Mouse (Mus musculus): ENCODE measurements around the gene Abcg1. TPM values are rescaled to one million over a fixed set of nuclear protein-coding genes. Genes with fewer than 3 reads are reported as not detected.

Abcg1 gene
- total and polyA plus RNA-seq, 2 experiments from 2014 or later: 16.1 to 24.2 TPM

GRCm38 (mm10) chr17:31071421-31072301 lies 14.2 kb downstream of the Abcg1 start:
- H3K36me3 ChIP-seq (ENCODE audit: insufficient read depth): peaks cover 11% of the 10 kb centered on the region
- TF ChIP-seq CTCF (IDR thresholded peaks at IDR 0.05; ENCODE audit: low read depth): no peak
- 36% methylated on average over 18 of the region's 18 CpGs for WGBS

DNA sequence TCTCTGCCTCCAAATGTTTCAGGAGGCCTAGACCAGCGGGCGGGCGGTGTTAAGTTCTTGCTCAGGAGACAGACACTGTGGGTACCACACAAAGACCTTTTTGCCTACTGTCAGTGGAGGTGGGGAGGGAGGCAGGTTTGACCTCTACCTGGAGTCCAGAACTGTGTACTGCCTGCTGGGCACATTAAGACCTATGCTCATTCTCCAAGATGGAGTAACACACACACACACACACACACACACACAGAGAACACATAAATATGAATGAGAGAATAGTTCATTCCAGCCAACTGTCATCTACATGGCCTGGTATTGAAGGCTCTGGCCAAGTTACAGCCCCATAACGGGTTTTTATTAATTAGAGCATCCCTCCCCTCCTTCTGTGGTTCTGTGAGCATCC lies 15.4 kb downstream of the Abcg1 start:
- peak overlapping the region; percentile 33; the same call in 1 of the 2 replicates for H3K9ac ChIP-seq
- no peak for ATAC-seq
- WGBS: 45% methylated on average over 4 of the region's 4 CpGs
- no peak for DNase-seq
- peaks cover 31% of the 10 kb centered on the region for H3K4me1 ChIP-seq (ENCODE audit: insufficient read depth)
- no peak for TF ChIP-seq CTCF (IDR thresholded peaks at IDR 0.05; ENCODE audit: low read depth)
- H3K27ac ChIP-seq (ENCODE audit: low read depth, low read length): peak overlapping the region; percentile 73
- peak overlapping the region; percentile 30 for H3K4me3 ChIP-seq (ENCODE audit: low read depth, low read length)
- peak overlapping the region; percentile 56 for H3K4me2 ChIP-seq (ENCODE audit: low read depth)
- H3K36me3 ChIP-seq (ENCODE audit: insufficient read depth): 0 out of 2 replicates have a peak, but pooled peaks cover 2% of the 10 kb centered on the region
- H3K27me3 ChIP-seq (ENCODE audit: insufficient read depth, low read length): no peaks in the 10 kb centered on the region
- H3K9me3 ChIP-seq (ENCODE audit: low read length): no peaks in the 10 kb centered on the region

More at GRCm38 (mm10) chr17:31071421-31072301, 14.2 kb downstream of the Abcg1 start:
- ATAC-seq: no peak
- Histone ChIP-seq H3K27ac (ENCODE audit: low read depth, low read length) (peak overlapping the region; percentile 42; the same call in 1 of the 2 replicates), H3K9me3 (ENCODE audit: low read length) (no peaks in the 10 kb centered on the region), H3K27me3 (ENCODE audit: insufficient read depth, low read length) (no peaks in the 10 kb centered on the region), H3K9ac (no peak overlapping the region), H3K4me1 (ENCODE audit: insufficient read depth) (peaks cover 31% of the 10 kb centered on the region), H3K4me3 (ENCODE audit: low read depth, low read length) (no peak overlapping the region), H3K4me2 (ENCODE audit: low read depth) (no peak overlapping the region)
- no peak for DNase-seq

DNA sequence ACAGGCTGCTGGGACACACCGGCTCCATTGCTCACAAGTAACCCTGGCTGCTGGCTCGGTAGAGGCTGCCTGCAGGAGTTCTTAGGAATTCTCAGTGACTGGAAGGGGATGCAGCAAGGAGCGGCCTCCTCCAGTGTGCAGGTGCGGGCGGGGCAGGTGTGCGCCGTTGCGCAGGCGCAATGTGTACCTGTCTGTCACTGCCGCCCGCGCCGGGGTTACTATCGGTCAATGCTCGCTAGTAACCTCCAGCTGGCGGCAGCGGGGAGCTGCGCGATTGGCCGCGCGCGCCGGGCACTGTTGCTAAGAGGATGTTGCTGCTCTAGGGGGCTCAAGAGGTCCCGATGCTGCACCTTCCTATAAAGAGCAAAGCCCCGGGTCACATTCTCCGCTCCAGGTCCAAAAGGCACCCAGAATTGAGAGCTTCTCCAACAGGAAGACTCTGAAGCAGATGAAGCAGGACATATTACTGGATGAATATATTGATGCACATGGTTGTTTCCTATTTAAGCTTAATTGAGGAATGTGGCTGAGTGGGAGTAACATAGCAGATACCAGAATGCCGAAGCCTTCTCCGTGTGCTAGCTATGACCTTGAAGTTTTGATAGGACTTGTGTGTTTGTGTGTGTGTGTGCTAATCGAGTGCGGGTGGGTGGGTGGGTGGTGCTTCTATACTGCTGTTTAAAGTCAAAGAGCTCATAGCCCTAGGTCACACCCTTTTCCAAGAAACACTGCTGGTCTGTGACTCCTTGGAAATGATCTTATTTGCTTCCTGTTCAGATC lies 16.0 kb downstream of the Abcg1 start:
- Histone ChIP-seq H3K27me3 (ENCODE audit: insufficient read depth, low read length) (no peaks in the 10 kb centered on the region), H3K4me3 (ENCODE audit: low read depth, low read length) (peak overlapping the region; percentile 30), H3K9ac (peak overlapping the region; percentile 33), H3K36me3 (ENCODE audit: insufficient read depth) (no peaks in the 10 kb centered on the region), H3K9me3 (ENCODE audit: low read length) (no peaks in the 10 kb centered on the region), H3K27ac (ENCODE audit: low read depth, low read length) (peak overlapping the region; percentile 73), H3K4me2 (ENCODE audit: low read depth) (peak overlapping the region; percentile 56), H3K4me1 (ENCODE audit: insufficient read depth) (peaks cover 31% of the 10 kb centered on the region)
- 3% methylated on average over 31 of the region's 31 CpGs for WGBS
- DNase-seq: peak; percentile 89
- TF ChIP-seq CTCF (IDR thresholded peaks at IDR 0.05; ENCODE audit: low read depth): no peak
- peak; percentile 92 for ATAC-seq

DNA sequence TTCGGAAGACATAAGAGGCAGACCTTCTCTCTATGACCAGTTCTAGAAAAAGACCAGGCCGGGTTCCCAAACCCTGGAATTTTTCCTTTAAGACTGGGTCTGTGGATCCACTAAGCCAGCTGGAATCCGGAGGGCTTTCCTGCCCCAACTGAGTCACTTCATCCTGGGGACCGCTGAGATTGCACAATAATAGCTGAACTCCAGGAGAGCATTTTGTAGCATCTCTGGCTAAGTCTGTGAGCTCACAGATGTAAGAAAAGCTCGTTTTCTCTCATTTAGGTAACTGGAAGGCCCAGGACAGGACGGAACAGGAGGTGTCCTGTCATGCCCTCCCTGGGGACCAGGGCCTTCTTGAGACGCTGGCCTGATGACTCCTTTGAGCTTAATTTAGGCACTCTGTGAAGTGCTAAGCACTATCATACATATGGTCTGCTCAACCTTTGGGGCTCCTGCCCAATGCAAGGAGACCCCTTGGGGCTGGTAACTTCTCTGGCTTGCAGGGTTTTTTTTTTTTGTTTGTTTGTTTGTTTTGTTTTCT lies 16.6 kb downstream of the Abcg1 start:
- Histone ChIP-seq H3K4me1 (ENCODE audit: insufficient read depth) (peaks cover 31% of the 10 kb centered on the region), H3K4me2 (ENCODE audit: low read depth) (peak overlapping the region; percentile 56; the same call in 1 of the 2 replicates), H3K4me3 (ENCODE audit: low read depth, low read length) (no peak overlapping the region), H3K36me3 (ENCODE audit: insufficient read depth) (no peaks in the 10 kb centered on the region), H3K27me3 (ENCODE audit: insufficient read depth, low read length) (no peaks in the 10 kb centered on the region), H3K9ac (0 out of 2 replicates have a peak overlapping the region, but pooled peaks have one; percentile 25), H3K27ac (ENCODE audit: low read depth, low read length) (peak overlapping the region; percentile 73), H3K9me3 (ENCODE audit: low read length) (no peaks in the 10 kb centered on the region)
- 26% methylated on average over 7 of the region's 7 CpGs for whole genome bisulfite sequencing
- TF ChIP-seq CTCF (IDR thresholded peaks at IDR 0.05; ENCODE audit: low read depth): no peak
- ATAC-seq (no peak), DNase-seq (no peak)

DNA sequence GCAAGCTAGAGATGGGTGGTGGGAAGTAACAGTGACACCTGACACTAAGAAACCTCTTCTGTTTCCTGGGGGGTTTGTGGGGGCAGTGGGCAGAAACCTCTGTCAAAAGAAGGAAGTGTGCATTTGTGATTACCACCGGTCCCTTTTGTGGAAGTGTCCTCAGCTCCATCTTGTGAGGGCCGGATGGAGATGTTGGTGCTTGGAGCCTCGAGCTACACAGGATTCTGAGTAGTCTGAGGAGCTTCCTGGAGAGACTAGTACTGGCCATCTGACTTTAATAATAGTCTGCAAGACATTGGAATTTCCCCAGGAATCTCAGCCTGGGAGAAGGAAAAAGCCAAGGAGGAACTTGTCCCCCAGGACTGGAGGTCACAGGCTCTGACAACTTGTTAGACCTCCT lies 17.2 kb downstream of the Abcg1 start:
- no peak for DNase-seq
- no peak for TF ChIP-seq CTCF (IDR thresholded peaks at IDR 0.05; ENCODE audit: low read depth)
- Histone ChIP-seq H3K9ac (0 out of 2 replicates have a peak overlapping the region, but pooled peaks have one; percentile 25), H3K36me3 (ENCODE audit: insufficient read depth) (no peaks in the 10 kb centered on the region), H3K9me3 (ENCODE audit: low read length) (no peaks in the 10 kb centered on the region), H3K4me3 (ENCODE audit: low read depth, low read length) (no peak overlapping the region), H3K27ac (ENCODE audit: low read depth, low read length) (no peak overlapping the region), H3K4me2 (ENCODE audit: low read depth) (no peak overlapping the region), H3K4me1 (ENCODE audit: insufficient read depth) (peaks cover 31% of the 10 kb centered on the region), H3K27me3 (ENCODE audit: insufficient read depth, low read length) (no peaks in the 10 kb centered on the region)
- no peak for ATAC-seq
- WGBS: 70% methylated on average over 3 of the region's 3 CpGs

- Histone ChIP-seq H3K9me3 (ENCODE audit: low read length) (no peaks in the 10 kb centered on the region), H3K27me3 (ENCODE audit: insufficient read depth, low read length) (no peaks in the 10 kb centered on the region), H3K36me3 (ENCODE audit: insufficient read depth) (no peaks in the 10 kb centered on the region), H3K9ac (no peak overlapping the region), H3K4me2 (ENCODE audit: low read depth) (no peak overlapping the region), H3K27ac (ENCODE audit: low read depth, low read length) (no peak overlapping the region), H3K4me1 (ENCODE audit: insufficient read depth) (peaks cover 31% of the 10 kb centered on the region), H3K4me3 (ENCODE audit: low read depth, low read length) (no peak overlapping the region)
- no peak for TF ChIP-seq CTCF (IDR thresholded peaks at IDR 0.05; ENCODE audit: low read depth)
- no peak for DNase-seq
- WGBS: 93% methylated on average over 5 of the region's 5 CpGs
- ATAC-seq: no peak
Measured at GRCm38 (mm10) chr17:31075471-31075870, 18.0 kb downstream of the Abcg1 start.
